Mouse (Mus musculus): ENCODE measurements at regions not wholly inside any gene's neighbourhood (a gene's known extent, or its start where the extent isn't known, plus 50 kb on each side); places are given as distances from the start of the nearest gene placed in this dataset.

- TF ChIP-seq POLR2A (IDR thresholded peaks at IDR 0.05; ENCODE audit: insufficient read depth, low read depth, low read length) = no peak
- no peak for TF ChIP-seq EP300 (IDR thresholded peaks at IDR 0.05; ENCODE audit: insufficient read depth, low read depth, low read length)
- TF ChIP-seq CTCF (IDR thresholded peaks at IDR 0.05) = no peak
Observed at GRCm38 (mm10) chr8:76748471-76748870, 150.8 kb upstream of the Nr3c2 start.
